Mouse (Mus musculus) CH12.LX (cell line): ENCODE results near the gene Mitf. TPM values are rescaled to one million over a fixed set of nuclear protein-coding genes. Genes with fewer than 3 reads are reported as not detected.

Experiments
- DNase-seq: peaks from one replicate; pipeline ENCODE4 v3.0.0-alpha.2; 2013; ENCODE audit errors: extremely low read depth
- H3K27ac ChIP-seq: 2 replicates; pipeline ENCODE4 v1.5.1; 2012; ENCODE audit warnings: low read depth, mild to moderate bottlenecking, control low read depth, moderate library complexity; ENCODE audit not compliant: insufficient read depth
- H3K27me3 ChIP-seq: replicated peaks from 2 replicates; pipeline ENCODE3; 2012; ENCODE audit warnings: inconsistent platforms
- H3K36me3 ChIP-seq, 2 experiments: replicated peaks in 1 of 2; 2 replicates each; pipeline versions ENCODE3 to v1.6.1; 2012; ENCODE audit warnings: inconsistent platforms in 1 of 2, low read length in 1 of 2, mild to moderate bottlenecking in 1 of 2, mixed read lengths in 1 of 2, moderate library complexity in 1 of 2; ENCODE audit not compliant: control insufficient read depth in 1 of 2, insufficient read depth in 1 of 2
- H3K4me1 ChIP-seq, 2 experiments: 2 replicates each; pipeline ENCODE4 v1.6.1; 2012; ENCODE audit warnings: inconsistent platforms in 1 of 2, moderate library complexity in 1 of 2; ENCODE audit not compliant: insufficient read depth in 2 of 2, control insufficient read depth in 1 of 2
- H3K4me2 ChIP-seq: 2 replicates; pipeline ENCODE4 v1.6.1; 2012; ENCODE audit warnings: low read depth, mild to moderate bottlenecking, control low read depth; ENCODE audit not compliant: poor library complexity, insufficient read depth, severe bottlenecking
- H3K4me3 ChIP-seq, 3 experiments: fragments of 150-350 bp in 1 of 3; sonication (generic) in 1 of 3; replicated peaks in 1 of 3; 2 replicates each; pipeline versions ENCODE3 to v1.5.1; 2011 to 2012; ENCODE audit warnings: low read depth in 2 of 3, low read length in 2 of 3, mild to moderate bottlenecking in 2 of 3, moderate library complexity in 2 of 3, control low read depth in 1 of 3, improper control_type of control experiment in 1 of 3, inconsistent platforms in 1 of 3, mixed read lengths in 1 of 3; ENCODE audit not compliant: poor library complexity in 1 of 3
- H3K79me2 ChIP-seq: replicated peaks from 2 replicates; pipeline ENCODE4 v1.6.1; 2012; ENCODE audit warnings: mild to moderate bottlenecking, moderate library complexity; ENCODE audit not compliant: control insufficient read depth, poor library complexity, insufficient read depth, severe bottlenecking; ENCODE audit errors: extremely low read depth
- H3K9ac ChIP-seq: 2 replicates; pipeline ENCODE4 v1.6.1; 2012; ENCODE audit warnings: low read depth, mild to moderate bottlenecking, control low read depth, moderate library complexity; ENCODE audit not compliant: insufficient read depth
- H3K9me3 ChIP-seq: replicated peaks from 2 replicates; pipeline ENCODE3; 2012; ENCODE audit warnings: low read length, inconsistent platforms, mixed read lengths
- BHLHE40 ChIP-seq: IDR thresholded peaks from 2 replicates; pipeline ENCODE4 v1.6.1; 2011; ENCODE audit warnings: mild to moderate bottlenecking, low read depth, low read length, improper control_type of control experiment
- CHD1 ChIP-seq: IDR thresholded peaks from 2 replicates; pipeline ENCODE4 v1.6.1; 2012; ENCODE audit warnings: low read depth, low read length, improper control_type of control experiment, inconsistent platforms
- CTCF ChIP-seq, 2 experiments: IDR thresholded peaks in 1 of 2; conservative IDR thresholded peaks in 1 of 2; 2 replicates each; pipeline ENCODE4 v1.5.1; 2011 to 2012; ENCODE audit warnings: low read depth in 2 of 2, low read length in 2 of 2, improper control_type of control experiment in 1 of 2, inconsistent platforms in 1 of 2, mild to moderate bottlenecking in 1 of 2, moderate library complexity in 1 of 2
- E2F4 ChIP-seq: IDR thresholded peaks from 2 replicates; pipeline ENCODE4 v1.6.1; 2011; ENCODE audit warnings: low read depth, low read length, improper control_type of control experiment; ENCODE audit not compliant: insufficient replicate concordance
- ETS1 ChIP-seq: conservative IDR thresholded peaks from 2 replicates; pipeline ENCODE4 v1.6.1; 2012; ENCODE audit warnings: low read depth, mild to moderate bottlenecking, inconsistent platforms, low read length, improper control_type of control experiment, moderate library complexity
- HCFC1 ChIP-seq: IDR thresholded peaks from 2 replicates; pipeline ENCODE4 v1.6.1; 2012; ENCODE audit warnings: low read depth, mild to moderate bottlenecking, inconsistent platforms, low read length, improper control_type of control experiment
- IRF4 ChIP-seq: IDR thresholded peaks from 2 replicates; pipeline ENCODE4 v1.6.1; 2014; ENCODE audit warnings: low read depth, mild to moderate bottlenecking, inconsistent platforms, low read length, improper control_type of control experiment
- JUN ChIP-seq: IDR thresholded peaks from 2 replicates; pipeline ENCODE4 v1.6.1; 2011; ENCODE audit warnings: low read depth, mild to moderate bottlenecking, low read length, improper control_type of control experiment, moderate library complexity; ENCODE audit not compliant: insufficient read depth
- MXI1 ChIP-seq: IDR thresholded peaks from 2 replicates; pipeline ENCODE4 v1.6.1; 2011; ENCODE audit warnings: mild to moderate bottlenecking, low read depth, low read length, improper control_type of control experiment
- MYC ChIP-seq: IDR thresholded peaks from 2 replicates; pipeline ENCODE4 v1.6.1; 2011; ENCODE audit warnings: low read depth, mild to moderate bottlenecking, improper control_type of control experiment, low read length
- NELFE ChIP-seq: IDR thresholded peaks from 2 replicates; pipeline ENCODE4 v1.6.1; 2011; ENCODE audit warnings: low read depth, low read length, improper control_type of control experiment
- PAX5 ChIP-seq: IDR thresholded peaks from 2 replicates; pipeline ENCODE4 v1.6.1; 2012; ENCODE audit warnings: low read length, inconsistent platforms, mixed read lengths
- POLR2A ChIP-seq: IDR thresholded peaks from 2 replicates; pipeline ENCODE4 v1.6.1; 2011; ENCODE audit warnings: low read depth, mild to moderate bottlenecking, improper control_type of control experiment, low read length
- POLR2AphosphoS2 ChIP-seq: IDR thresholded peaks from 2 replicates; pipeline ENCODE4 v1.6.1; 2011; ENCODE audit warnings: low read depth, low read length, improper control_type of control experiment
- TBP ChIP-seq: conservative IDR thresholded peaks from 2 replicates; pipeline ENCODE4 v1.6.1; 2011; ENCODE audit warnings: low read depth, low read length, improper control_type of control experiment
- TCF12 ChIP-seq: IDR thresholded peaks from 2 replicates; pipeline ENCODE4 v1.6.1; 2014; ENCODE audit warnings: low read depth, mild to moderate bottlenecking, inconsistent platforms, low read length, improper control_type of control experiment
- ZC3H11A ChIP-seq: IDR thresholded peaks from 2 replicates; pipeline ENCODE4 v1.6.1; 2012; ENCODE audit warnings: low read depth, mild to moderate bottlenecking, inconsistent platforms, low read length, improper control_type of control experiment
- ZKSCAN1 ChIP-seq: IDR thresholded peaks from 2 replicates; pipeline ENCODE4 v1.6.1; 2012; ENCODE audit warnings: low read depth, inconsistent platforms, low read length, improper control_type of control experiment, borderline replicate concordance
- dilution Hi-C: fragments of 300-500 bp; cut with MboI; formaldehyde crosslinking; loops from 2 replicates; pipeline ENCODE4 v1.14.3; 2020; ENCODE audit warnings: low sequenced_read_pairs; ENCODE audit not compliant: extremely low pct_unique_long_range_greater_than_20kb, extremely low pct_ligation_motif_present
- in situ Hi-C: fragments of 300-500 bp; cut with MboI; formaldehyde crosslinking; loops from 3 replicates; pipeline ENCODE4 v1.14.3; 2019; ENCODE audit warnings: low sequenced_read_pairs, low pct_ligation_motif_present, low pct_unique_long_range_greater_than_20kb, mixed read lengths
- polyA plus RNA-seq: library from polyadenylated mRNA; unstranded; fragments of >175 nt; gene quantifications from 2 replicates; pipeline ENCODE4 v1.2.1, GENCODE M21; 2012; ENCODE audit warnings: low read depth; ENCODE audit not compliant: insufficient read length
- total RNA-seq, 2 experiments: library from RNA; depleted of rRNA; stranded (reverse); fragments of 300-350 nt in 1 of 2; fragments of >200 nt in 1 of 2; gene quantifications; 2 replicates each; pipeline ENCODE4 v1.2.3; 2012 to 2014

Gene Mitf
- total and polyA plus RNA-seq, 3 experiments: 3.4 to 4.7 (median 3.6) TPM

GRCm38 (mm10) chr6:97806781-97807743, at the start of gene Mitf (continued):
- no peak for TF ChIP-seq ZKSCAN1

GRCm38 (mm10) chr6:97757361-97757760, 49.5 kb upstream of the Mitf start:
- H3K4me1 ChIP-seq: peaks cover 0 to 2% of the 10 kb centered on the region in 2 experiments; a peak in 2 of 4 replicates
- no peak overlapping the region for H3K4me3 ChIP-seq
- H3K9ac ChIP-seq: no peak overlapping the region
- no peaks in the 10 kb centered on the region for H3K79me2 ChIP-seq
- TF ChIP-seq BHLHE40 (no peak), ETS1 (no peak), POLR2AphosphoS2 (no peak), NELFE (no peak), MYC (no peak), IRF4 (no peak), POLR2A (no peak), HCFC1 (no peak), PAX5 (no peak), CHD1 (no peak), MXI1 (no peak), CTCF (conservative IDR thresholded peaks at IDR 0.05 in 1 of 2, IDR thresholded peaks at IDR 0.05 in 1 of 2; ENCODE audit: low read depth in 2 of 2, low read length in 2 of 2) (no peak), TCF12 (no peak), ZC3H11A (no peak), JUN (no peak), E2F4 (no peak), TBP (no peak)
- H3K27me3 ChIP-seq: no peaks in the 10 kb centered on the region
- no peak overlapping the region for H3K4me2 ChIP-seq
- H3K27ac ChIP-seq: no peak overlapping the region
- no peaks in the 10 kb centered on the region for H3K36me3 ChIP-seq
- dilution Hi-C loops (no loop called here), in situ Hi-C loops (loop anchor here (5.0 kb wide), 2 partner anchors 100 to 245 kb away; no protein-coding TSS in a partner anchor)
- DNase-seq: no peak
- no peaks in the 10 kb centered on the region for H3K9me3 ChIP-seq
